Mouse (Mus musculus) spleen, adult 2 months (tissue): ENCODE measurements around the gene Eef1a2.

Source experiments
- CTCF ChIP-seq: fragments of 200-500 bp; IDR thresholded peaks from 2 replicates; pipeline ENCODE4 v1.5.1; 2011; ENCODE audit warnings: mild to moderate bottlenecking, inconsistent platforms; ENCODE audit not compliant: insufficient read depth, insufficient read length, insufficient replicate concordance; ENCODE audit errors: extremely low read depth
- POLR2A ChIP-seq: fragments of 200-500 bp; IDR thresholded peaks from 2 replicates; pipeline ENCODE4 v1.6.1; 2011; ENCODE audit warnings: low read depth, low read length, inconsistent platforms

GRCm38 (mm10) chr2:181146976-181147545 lies 9.8 kb downstream of the Eef1a2 start:
- TF ChIP-seq CTCF: no peak
- no peak for TF ChIP-seq POLR2A
